Comparison of ENCODE assay signal across 8 mouse cellular contexts in genomic region chr3:96500289-96500621, GRCm38 (mm10). TPM values are rescaled to one million over a fixed set of nuclear protein-coding genes. Genes with fewer than 3 reads are reported as not detected.
DNase-seq lines count a peak whose midpoint lies in the region; ATAC-seq and TF ChIP-seq lines count a peak whose summit lies in the region.

No protein-coding gene starts in this region.

- H3K4me1 ChIP-seq in heart, embryonic 11.5 days (ENCODE audit: control insufficient read depth, insufficient read depth, low read length): no peaks in the 10 kb centered on the region
- 0 out of 2 replicates have a peak, but pooled peaks cover 3% of the 10 kb centered on the region for H3K4me1 ChIP-seq in kidney, postnatal 0 days (replicated peaks; ENCODE audit: insufficient read depth, low read length)
- peaks cover 3% of the 10 kb centered on the region; the same call in 1 of the 2 replicates for H3K4me1 ChIP-seq in liver, embryonic 11.5 days (replicated peaks; ENCODE audit: control insufficient read depth, insufficient read depth, low read length)

- H3K9me3 ChIP-seq in heart, embryonic 11.5 days (replicated peaks; ENCODE audit: control insufficient read depth, low read length): no peaks in the 10 kb centered on the region
- no peaks in the 10 kb centered on the region for H3K9me3 ChIP-seq in kidney, postnatal 0 days (replicated peaks; ENCODE audit: low read length)
- H3K9me3 ChIP-seq in liver, embryonic 11.5 days (ENCODE audit: control insufficient read depth, low read length): no peaks in the 10 kb centered on the region

- peak overlapping the region; percentile 93 for H3K27ac ChIP-seq in heart, embryonic 11.5 days (ENCODE audit: low read depth, low read length)
- peak overlapping the region; percentile 95 for H3K27ac ChIP-seq in kidney, postnatal 0 days
- H3K27ac ChIP-seq in liver, embryonic 11.5 days (ENCODE audit: low read depth, low read length): peak overlapping the region; percentile 84

- peak overlapping the region; percentile 92 for H3K9ac ChIP-seq in heart, embryonic 11.5 days (ENCODE audit: low read depth, low read length)
- H3K9ac ChIP-seq in kidney, postnatal 0 days (ENCODE audit: low read depth, low read length): peak overlapping the region; percentile 74
- H3K9ac ChIP-seq in liver, embryonic 11.5 days (ENCODE audit: low read depth, low read length): peak overlapping the region; percentile 80

- peak overlapping the region; percentile 86 for H3K4me2 ChIP-seq in heart, embryonic 11.5 days
- H3K4me2 ChIP-seq in kidney, postnatal 0 days (ENCODE audit: low read length): peak overlapping the region; percentile 81
- H3K4me2 ChIP-seq in liver, embryonic 11.5 days: peak overlapping the region; percentile 97
- peak overlapping the region; percentile 92 for H3K4me2 ChIP-seq in myocyte (ENCODE audit: low read depth)

- H3ac ChIP-seq in myocyte (ENCODE audit: control insufficient read depth, insufficient read length): no peak overlapping the region

- peak; percentile 94 for DNase-seq in CD4-positive helper T cell, adult 2 months (ENCODE audit: low read depth, low spot score)
- peak; percentile 94 for DNase-seq in brain, embryonic 14.5 days (ENCODE audit: low read depth)
- DNase-seq in kidney, postnatal 0 days (ENCODE audit: low spot score): peak; percentile 94
- peak; percentile 94 for DNase-seq in liver, embryonic 11.5 days (ENCODE audit: low spot score)
- DNase-seq in spleen, postnatal 4 days (ENCODE audit: low spot score in 2 of 2): peak; percentile 95 to 97

- peak overlapping the region; percentile 80 for H3K4me3 ChIP-seq in heart, embryonic 11.5 days (ENCODE audit: low read depth, low read length)
- H3K4me3 ChIP-seq in kidney, postnatal 0 days (replicated peaks; ENCODE audit: low read depth, low read length): peak overlapping the region; percentile 65
- peak overlapping the region; percentile 73 for H3K4me3 ChIP-seq in liver, embryonic 11.5 days (ENCODE audit: low read depth, low read length)
- peak overlapping the region; percentile 82 for H3K4me3 ChIP-seq in myocyte

- WGBS in heart, embryonic 11.5 days (ENCODE audit: insufficient replicate concordance): under 1% methylated on average over 17 of the region's 17 CpGs
- under 1% methylated on average over 17 of the region's 17 CpGs for WGBS in kidney, postnatal 0 days
- under 1% methylated on average over 17 of the region's 17 CpGs for WGBS in liver, embryonic 11.5 days

- no peaks in the 10 kb centered on the region for H3K27me3 ChIP-seq in heart, embryonic 11.5 days (ENCODE audit: control insufficient read depth, insufficient read depth, low read length)
- H3K27me3 ChIP-seq in kidney, postnatal 0 days (ENCODE audit: insufficient read depth, low read length): no peaks in the 10 kb centered on the region
- H3K27me3 ChIP-seq in liver, embryonic 11.5 days (replicated peaks; ENCODE audit: control insufficient read depth, insufficient read depth, low read length): no peaks in the 10 kb centered on the region
- no peaks in the 10 kb centered on the region for H3K27me3 ChIP-seq in myocyte (ENCODE audit: control insufficient read depth, insufficient read depth, insufficient read length)

- H3K36me3 ChIP-seq in heart, embryonic 11.5 days (ENCODE audit: control insufficient read depth, insufficient read depth, low read length): no peaks in the 10 kb centered on the region
- no peaks in the 10 kb centered on the region for H3K36me3 ChIP-seq in kidney, postnatal 0 days (ENCODE audit: insufficient read depth, low read length)
- no peaks in the 10 kb centered on the region for H3K36me3 ChIP-seq in liver, embryonic 11.5 days (ENCODE audit: control insufficient read depth, insufficient read depth, low read length)
- no peaks in the 10 kb centered on the region for H3K36me3 ChIP-seq in myocyte (ENCODE audit: control insufficient read depth, insufficient read depth)

- no peak for TF ChIP-seq POLR2A in brain, embryonic 14.5 days (IDR thresholded peaks at IDR 0.05; ENCODE audit: borderline replicate concordance, extremely low read depth, insufficient read depth, insufficient read length, poor library complexity, severe bottlenecking)
- no peak for TF ChIP-seq POLR2A in myocyte (IDR thresholded peaks at IDR 0.05; ENCODE audit: insufficient read length, low read depth)

- peak; percentile 33 for ATAC-seq in erythroblast, adult 5-6 weeks (replicated peaks; ENCODE audit: low FRiP score, poor library complexity, severe bottlenecking)
- ATAC-seq in heart, embryonic 11.5 days (replicated peaks; ENCODE audit: insufficient number of reproducible peaks, low FRiP score, low TSS enrichment): peak; percentile 74
- peak; percentile 75 for ATAC-seq in kidney, postnatal 0 days (replicated peaks; ENCODE audit: low FRiP score, low read depth)
- peak; percentile 75 for ATAC-seq in liver, embryonic 11.5 days (replicated peaks; ENCODE audit: low FRiP score)

- no peak for TF ChIP-seq CTCF in brain, embryonic 14.5 days (IDR thresholded peaks at IDR 0.05; ENCODE audit: borderline replicate concordance, extremely low read depth, insufficient read depth, insufficient read length)
- TF ChIP-seq CTCF in kidney, postnatal 0 days (IDR thresholded peaks at IDR 0.05; ENCODE audit: low read depth): no peak

- H3K79me2 ChIP-seq in myocyte (ENCODE audit: control insufficient read depth, insufficient read depth): no peaks in the 10 kb centered on the region

TF ChIP-seq in myocyte, 11 proteins besides CTCF, POLR2A, EP300 and RAD21:
- TF ChIP-seq USF1 (IDR thresholded peaks at IDR 0.05; ENCODE audit: low read depth) (no peak), MYOD1 (IDR thresholded peaks at IDR 0.05; ENCODE audit: control insufficient read depth in 1 of 3, insufficient read length in 2 of 3, low read depth in 2 of 3) (no peak), CEBPB (IDR thresholded peaks at IDR 0.05; ENCODE audit: insufficient read depth, poor library complexity, severe bottlenecking) (0 out of 2 replicates have a peak, but pooled peaks have one; percentile 2), POLR2AphosphoS2 (IDR thresholded peaks at IDR 0.05; ENCODE audit: insufficient read length, low read depth) (no peak), REST (IDR thresholded peaks at IDR 0.05; ENCODE audit: insufficient read depth, insufficient read length) (no peak)

RNA-seq across cellular contexts. Expression of gene Hfe2, which starts 24.7 kb away (rescaled TPM):
- 0.58 and 0.66 TPM in 2 replicates for polyA plus RNA-seq in brain, embryonic 14.5 days (2012; rRNA removed)
- total RNA-seq in erythroblast, adult 5-6 weeks (2015; ENCODE audit: low replicate concordance): not detected in 2 replicates
- total RNA-seq in erythroblast, adult 5-6 weeks (2017; ENCODE audit: low replicate concordance): 0.17 TPM in 1 of 2 replicates, not detected in the other
- polyA plus RNA-seq in heart, embryonic 11.5 days (2014; fragmentation: Nextera tagmentation; extraction: Ambion mirVana): 7.4 and 9.3 TPM in 2 replicates
- polyA plus RNA-seq in kidney, postnatal 0 days (2015; fragmentation: Nextera tagmentation; extraction: Ambion mirVana): 0.07 and 0.10 TPM in 2 replicates
- 0.19 and 0.32 TPM in 2 replicates for polyA plus RNA-seq in liver, embryonic 11.5 days (2014; fragmentation: Nextera tagmentation; extraction: Ambion mirVana)
- polyA plus RNA-seq in myocyte (2012; fragmentation: generic; extraction: Trizol): 116 TPM

RNA-seq across cellular contexts. Expression of gene BC107364, which starts 48.1 kb away (rescaled TPM):
- 0.05 TPM in 1 of 2 replicates, not detected in the other for polyA plus RNA-seq in brain, embryonic 14.5 days (2012; rRNA removed)
- total RNA-seq in erythroblast, adult 5-6 weeks (2015; ENCODE audit: low replicate concordance): not detected in 2 replicates
- total RNA-seq in erythroblast, adult 5-6 weeks (2017; ENCODE audit: low replicate concordance): not detected in 2 replicates
- polyA plus RNA-seq in heart, embryonic 11.5 days (2014; fragmentation: Nextera tagmentation; extraction: Ambion mirVana): 0.43 TPM in 1 of 2 replicates, not detected in the other
- 0.40 and 0.51 TPM in 2 replicates for polyA plus RNA-seq in kidney, postnatal 0 days (2015; fragmentation: Nextera tagmentation; extraction: Ambion mirVana)
- not detected in 2 replicates for polyA plus RNA-seq in liver, embryonic 11.5 days (2014; fragmentation: Nextera tagmentation; extraction: Ambion mirVana)
- polyA plus RNA-seq in myocyte (2012; fragmentation: generic; extraction: Trizol): not detected

RNA-seq across cellular contexts. Expression of gene Txnip, which starts 57.5 kb away (rescaled TPM):
- polyA plus RNA-seq in brain, embryonic 14.5 days (2012; rRNA removed): 110 and 138 TPM in 2 replicates
- 125 and 174 TPM in 2 replicates for total RNA-seq in erythroblast, adult 5-6 weeks (2015; ENCODE audit: low replicate concordance)
- total RNA-seq in erythroblast, adult 5-6 weeks (2017; ENCODE audit: low replicate concordance): 113 and 122 TPM in 2 replicates
- polyA plus RNA-seq in heart, embryonic 11.5 days (2014; fragmentation: Nextera tagmentation; extraction: Ambion mirVana): 106 and 121 TPM in 2 replicates
- polyA plus RNA-seq in kidney, postnatal 0 days (2015; fragmentation: Nextera tagmentation; extraction: Ambion mirVana): 241 and 254 TPM in 2 replicates
- 41.1 and 44.0 TPM in 2 replicates for polyA plus RNA-seq in liver, embryonic 11.5 days (2014; fragmentation: Nextera tagmentation; extraction: Ambion mirVana)
- 42.6 TPM for polyA plus RNA-seq in myocyte (2012; fragmentation: generic; extraction: Trizol)

Comparison
In these comparisons a context has a peak if more than half of its experiments do, and no peak if none do; other contexts are left out.
1. Peak in every context shown above with its lines: DNase-seq, ATAC-seq, H3K4me3 ChIP-seq and H3K27ac ChIP-seq.
2. RNA of gene Hfe2, which starts 24.7 kb away (polyA plus RNA-seq): 116 TPM in myocyte (single experiment); 7.4 to 9.3 TPM in heart, embryonic 11.5 days, 0.58 to 0.66 TPM in brain, embryonic 14.5 days, 0.19 to 0.32 TPM in liver, embryonic 11.5 days and 0.07 to 0.10 TPM in kidney, postnatal 0 days; every median in the first group is over 10 times any median in the second.